Mouse (Mus musculus): ENCODE results near the gene Gfpt1. TPM values are rescaled to one million over a fixed set of nuclear protein-coding genes. Genes with fewer than 3 reads are reported as not detected.

Gene Gfpt1
- polyA plus RNA-seq, 1 experiment from 2014 or later, result 22.3 TPM

- no peaks in the 10 kb centered on the region for H3K27me3 ChIP-seq (ENCODE audit: control insufficient read depth, insufficient read depth, low read length)
- 96% methylated on average over 10 of the region's 10 CpGs for WGBS
- H3K9ac ChIP-seq (ENCODE audit: low read depth, low read length), result no peak overlapping the region
- peaks cover 72% of the 10 kb centered on the region for H3K36me3 ChIP-seq (ENCODE audit: control insufficient read depth, insufficient read depth, low read length)
- no peak overlapping the region for H3K4me2 ChIP-seq (replicated peaks; ENCODE audit: low read depth, low read length)
- H3K27ac ChIP-seq (ENCODE audit: low read depth, low read length), result no peak overlapping the region
- no peak overlapping the region for H3K4me3 ChIP-seq (ENCODE audit: low read length)
- no peaks in the 10 kb centered on the region for H3K9me3 ChIP-seq (ENCODE audit: control insufficient read depth, low read length)
- no peak for ATAC-seq (ENCODE audit: low FRiP score, low TSS enrichment)
- no peaks in the 10 kb centered on the region for H3K4me1 ChIP-seq (ENCODE audit: control insufficient read depth, insufficient read depth, low read length)
Measured at GRCm38 (mm10) chr6:87051886-87052425, 9.3 kb downstream of the Gfpt1 start.

DNA sequence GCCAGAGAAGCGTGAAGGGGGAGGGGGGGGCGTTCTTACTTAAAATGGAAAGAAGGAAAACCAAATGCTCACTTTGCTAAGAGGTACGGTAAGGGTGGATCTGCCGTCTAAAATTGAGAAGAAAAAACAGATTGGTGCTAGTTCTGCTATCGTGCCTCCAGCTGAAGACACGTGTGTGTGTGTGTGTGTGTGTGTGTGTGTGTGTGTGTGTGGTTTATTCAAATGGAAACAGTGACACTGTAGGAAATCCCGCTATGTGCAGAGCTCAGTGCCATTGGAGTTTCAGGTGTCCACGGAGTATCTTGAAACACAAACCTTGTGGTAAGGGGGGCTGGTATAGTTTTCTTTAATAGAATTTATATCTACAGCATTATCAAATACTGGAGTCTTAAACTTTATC lies 11.5 kb downstream of the Gfpt1 start:
- Histone ChIP-seq H3K9ac (ENCODE audit: low read depth, low read length) (no peak overlapping the region), H3K4me2 (replicated peaks; ENCODE audit: low read depth, low read length) (no peak overlapping the region), H3K9me3 (ENCODE audit: control insufficient read depth, low read length) (no peaks in the 10 kb centered on the region), H3K27ac (ENCODE audit: low read depth, low read length) (no peak overlapping the region), H3K4me1 (ENCODE audit: control insufficient read depth, insufficient read depth, low read length) (no peaks in the 10 kb centered on the region), H3K4me3 (ENCODE audit: low read length) (no peak overlapping the region), H3K27me3 (ENCODE audit: control insufficient read depth, insufficient read depth, low read length) (no peaks in the 10 kb centered on the region), H3K36me3 (ENCODE audit: control insufficient read depth, insufficient read depth, low read length) (peaks cover 81% of the 10 kb centered on the region)
- whole genome bisulfite sequencing, result 92% methylated on average over 8 of the region's 8 CpGs
- no peak for ATAC-seq (ENCODE audit: low FRiP score, low TSS enrichment)

DNA sequence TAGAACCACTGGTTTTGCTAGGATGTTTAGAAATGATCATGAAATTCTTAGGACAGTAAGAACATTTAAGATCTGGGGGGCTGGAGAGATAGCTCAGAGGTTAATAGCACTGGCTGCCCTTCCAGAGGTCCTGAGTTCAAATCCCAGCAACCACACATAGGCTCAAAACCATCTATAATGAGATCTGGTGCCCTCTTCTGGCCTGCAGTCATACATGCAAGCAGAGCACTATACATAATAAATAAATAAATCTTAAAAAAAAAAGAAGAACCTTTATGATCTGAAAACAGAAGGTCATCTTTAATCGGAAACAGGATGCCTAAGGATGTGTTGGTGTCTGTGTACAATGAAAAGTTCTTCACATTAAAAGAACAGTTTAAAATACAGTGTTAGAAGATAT lies 17.1 kb downstream of the Gfpt1 start:
- Histone ChIP-seq H3K27me3 (ENCODE audit: control insufficient read depth, insufficient read depth, low read length) (no peaks in the 10 kb centered on the region), H3K4me3 (ENCODE audit: low read length) (no peak overlapping the region), H3K9me3 (ENCODE audit: control insufficient read depth, low read length) (no peaks in the 10 kb centered on the region), H3K27ac (ENCODE audit: low read depth, low read length) (no peak overlapping the region), H3K4me1 (ENCODE audit: control insufficient read depth, insufficient read depth, low read length) (no peaks in the 10 kb centered on the region), H3K36me3 (ENCODE audit: control insufficient read depth, insufficient read depth, low read length) (peaks cover 88% of the 10 kb centered on the region), H3K9ac (ENCODE audit: low read depth, low read length) (no peak overlapping the region), H3K4me2 (replicated peaks; ENCODE audit: low read depth, low read length) (no peak overlapping the region)
- 88% methylated on average over 1 of the region's 1 CpGs for WGBS
- ATAC-seq (ENCODE audit: low FRiP score, low TSS enrichment), result no peak

GRCm38 (mm10) chr6:87063586-87063985 lies 20.9 kb downstream of the Gfpt1 start:
- WGBS, result 97% methylated on average over 4 of the region's 4 CpGs
- Histone ChIP-seq H3K9ac (ENCODE audit: low read depth, low read length) (no peak overlapping the region), H3K4me1 (ENCODE audit: control insufficient read depth, insufficient read depth, low read length) (no peaks in the 10 kb centered on the region), H3K4me2 (replicated peaks; ENCODE audit: low read depth, low read length) (no peak overlapping the region), H3K9me3 (ENCODE audit: control insufficient read depth, low read length) (no peaks in the 10 kb centered on the region), H3K27me3 (ENCODE audit: control insufficient read depth, insufficient read depth, low read length) (no peaks in the 10 kb centered on the region), H3K4me3 (ENCODE audit: low read length) (no peak overlapping the region), H3K27ac (ENCODE audit: low read depth, low read length) (no peak overlapping the region), H3K36me3 (ENCODE audit: control insufficient read depth, insufficient read depth, low read length) (peaks cover 89% of the 10 kb centered on the region)
- no peak for ATAC-seq (ENCODE audit: low FRiP score, low TSS enrichment)

DNA sequence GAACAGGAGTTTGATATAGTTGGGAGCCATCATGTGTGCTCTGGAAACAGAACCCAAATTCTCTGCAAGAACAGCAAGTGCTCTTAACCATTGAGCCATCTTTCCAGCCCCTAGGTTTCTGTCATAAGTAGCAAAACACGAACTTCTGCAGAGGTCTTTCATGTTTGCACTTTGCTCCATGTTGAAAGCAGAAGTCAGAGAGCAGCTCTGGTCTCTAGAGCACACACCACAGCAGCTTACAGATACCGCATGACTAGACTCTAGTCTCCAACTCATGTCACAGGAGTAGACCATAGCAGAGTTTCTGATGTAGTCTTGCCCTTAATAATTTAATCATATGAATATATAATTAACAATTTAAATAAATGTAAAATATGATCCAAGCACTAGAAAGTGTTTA lies 25.6 kb downstream of the Gfpt1 start:
- Histone ChIP-seq H3K9me3 (ENCODE audit: control insufficient read depth, low read length) (no peaks in the 10 kb centered on the region), H3K36me3 (ENCODE audit: control insufficient read depth, insufficient read depth, low read length) (peaks cover 88% of the 10 kb centered on the region), H3K4me3 (ENCODE audit: low read length) (no peak overlapping the region), H3K27ac (ENCODE audit: low read depth, low read length) (no peak overlapping the region), H3K27me3 (ENCODE audit: control insufficient read depth, insufficient read depth, low read length) (no peaks in the 10 kb centered on the region), H3K4me1 (ENCODE audit: control insufficient read depth, insufficient read depth, low read length) (no peaks in the 10 kb centered on the region), H3K4me2 (replicated peaks; ENCODE audit: low read depth, low read length) (no peak overlapping the region), H3K9ac (ENCODE audit: low read depth, low read length) (no peak overlapping the region)
- ATAC-seq (ENCODE audit: low FRiP score, low TSS enrichment), result no peak
- 92% methylated on average over 2 of the region's 2 CpGs for WGBS

- no peaks in the 10 kb centered on the region for H3K4me1 ChIP-seq (ENCODE audit: control insufficient read depth, insufficient read depth, low read length)
- H3K9ac ChIP-seq (ENCODE audit: low read depth, low read length), result no peak overlapping the region
- no peak overlapping the region for H3K4me2 ChIP-seq (replicated peaks; ENCODE audit: low read depth, low read length)
- no peak for ATAC-seq (ENCODE audit: low FRiP score, low TSS enrichment)
- H3K27ac ChIP-seq (ENCODE audit: low read depth, low read length), result no peak overlapping the region
- H3K27me3 ChIP-seq (ENCODE audit: control insufficient read depth, insufficient read depth, low read length), result no peaks in the 10 kb centered on the region
- H3K4me3 ChIP-seq (ENCODE audit: low read length), result no peak overlapping the region
- H3K36me3 ChIP-seq (ENCODE audit: control insufficient read depth, insufficient read depth, low read length), result peaks cover 88% of the 10 kb centered on the region
- WGBS, result 88% methylated on average over 7 of the region's 7 CpGs
- no peaks in the 10 kb centered on the region for H3K9me3 ChIP-seq (ENCODE audit: control insufficient read depth, low read length)
Measured at GRCm38 (mm10) chr6:87069195-87069900, 26.7 kb downstream of the Gfpt1 start.

DNA sequence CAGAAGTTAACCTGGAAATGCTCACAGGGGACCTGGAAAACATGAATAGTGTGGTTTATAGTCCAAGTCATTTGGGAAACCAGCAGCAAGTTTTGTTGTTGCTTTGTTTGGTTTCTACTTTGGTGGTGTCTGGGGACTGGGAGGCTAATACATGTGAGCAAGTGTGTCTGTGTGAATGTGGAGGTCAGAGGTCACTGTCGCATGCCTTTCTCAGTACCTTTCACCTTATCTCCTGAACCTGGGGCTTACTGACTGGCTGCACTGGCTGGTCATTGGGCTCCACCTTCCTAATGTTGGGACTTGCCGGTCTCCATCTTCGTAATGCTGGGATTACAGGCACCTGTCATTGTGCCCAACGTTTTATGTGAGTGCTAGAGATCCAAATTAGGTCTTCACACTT lies 28.0 kb downstream of the Gfpt1 start:
- 91% methylated on average over 4 of the region's 4 CpGs for WGBS
- Histone ChIP-seq H3K36me3 (ENCODE audit: control insufficient read depth, insufficient read depth, low read length) (peaks cover 77% of the 10 kb centered on the region), H3K9ac (ENCODE audit: low read depth, low read length) (no peak overlapping the region), H3K27ac (ENCODE audit: low read depth, low read length) (no peak overlapping the region), H3K9me3 (ENCODE audit: control insufficient read depth, low read length) (no peaks in the 10 kb centered on the region), H3K27me3 (ENCODE audit: control insufficient read depth, insufficient read depth, low read length) (no peaks in the 10 kb centered on the region), H3K4me1 (ENCODE audit: control insufficient read depth, insufficient read depth, low read length) (no peaks in the 10 kb centered on the region), H3K4me2 (replicated peaks; ENCODE audit: low read depth, low read length) (no peak overlapping the region), H3K4me3 (ENCODE audit: low read length) (no peak overlapping the region)
- no peak for ATAC-seq (ENCODE audit: low FRiP score, low TSS enrichment)

GRCm38 (mm10) chr6:87072759-87073158 lies 30.1 kb downstream of the Gfpt1 start:
- ATAC-seq (ENCODE audit: low FRiP score, low TSS enrichment), result no peak
- Histone ChIP-seq H3K4me1 (ENCODE audit: control insufficient read depth, insufficient read depth, low read length) (no peaks in the 10 kb centered on the region), H3K9me3 (ENCODE audit: control insufficient read depth, low read length) (no peaks in the 10 kb centered on the region), H3K4me2 (replicated peaks; ENCODE audit: low read depth, low read length) (no peak overlapping the region), H3K9ac (ENCODE audit: low read depth, low read length) (no peak overlapping the region), H3K36me3 (ENCODE audit: control insufficient read depth, insufficient read depth, low read length) (peaks cover 77% of the 10 kb centered on the region), H3K4me3 (ENCODE audit: low read length) (no peak overlapping the region), H3K27me3 (ENCODE audit: control insufficient read depth, insufficient read depth, low read length) (no peaks in the 10 kb centered on the region), H3K27ac (ENCODE audit: low read depth, low read length) (no peak overlapping the region)
- WGBS, result 80% methylated on average over 4 of the region's 4 CpGs

DNA sequence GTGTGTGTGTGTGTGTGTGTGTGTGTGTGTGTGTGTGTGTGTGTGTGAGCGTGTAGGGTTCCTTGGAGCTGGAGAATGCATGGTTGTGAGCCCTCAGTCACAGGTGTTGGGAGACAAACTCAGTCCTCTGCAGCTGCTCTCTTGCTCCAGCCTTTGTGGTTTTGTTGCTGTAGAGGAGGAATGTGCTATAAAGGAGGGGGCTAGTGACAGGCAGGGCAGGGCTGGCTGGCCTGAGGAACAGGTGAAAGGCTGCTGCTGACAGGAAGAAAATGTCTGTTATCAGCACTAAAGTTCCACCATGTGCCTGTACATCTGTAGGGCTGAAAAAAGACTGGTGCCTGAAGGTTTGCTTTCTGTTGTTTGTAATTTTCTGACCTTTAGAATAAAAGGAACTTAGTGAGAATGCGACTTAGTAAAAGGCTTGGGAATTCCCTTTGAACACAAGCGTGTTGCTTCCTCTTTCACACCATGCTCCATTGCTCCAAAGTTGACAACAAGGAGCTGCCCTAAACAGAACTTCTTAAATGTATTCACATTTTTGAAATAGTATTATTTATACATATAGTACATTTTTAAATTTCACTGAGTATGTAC lies 32.5 kb downstream of the Gfpt1 start:
- Histone ChIP-seq H3K27ac (ENCODE audit: low read depth, low read length) (no peak overlapping the region), H3K4me2 (replicated peaks; ENCODE audit: low read depth, low read length) (no peak overlapping the region), H3K27me3 (ENCODE audit: control insufficient read depth, insufficient read depth, low read length) (no peaks in the 10 kb centered on the region), H3K9ac (ENCODE audit: low read depth, low read length) (no peak overlapping the region), H3K9me3 (ENCODE audit: control insufficient read depth, low read length) (no peaks in the 10 kb centered on the region), H3K4me1 (ENCODE audit: control insufficient read depth, insufficient read depth, low read length) (no peaks in the 10 kb centered on the region), H3K4me3 (ENCODE audit: low read length) (no peak overlapping the region), H3K36me3 (ENCODE audit: control insufficient read depth, insufficient read depth, low read length) (peaks cover 77% of the 10 kb centered on the region)
- WGBS, result 78% methylated on average over 3 of the region's 3 CpGs
- no peak for ATAC-seq (ENCODE audit: low FRiP score, low TSS enrichment)

All from kidney, embryonic 14.5 days (tissue).